Mouse (Mus musculus) liver, adult 2 months (tissue): ENCODE results near the gene Noc3l.

ENCODE experiments used
- CTCF ChIP-seq: fragments of 200-500 bp; IDR thresholded peaks from 2 replicates; pipeline ENCODE4 v1.5.1; 2011; ENCODE audit warnings: low read depth, low read length, control low read depth
- POLR2A ChIP-seq: fragments of 200-500 bp; IDR thresholded peaks from 2 replicates; pipeline ENCODE4 v1.6.1; 2011; ENCODE audit warnings: low read length, control low read depth; ENCODE audit not compliant: insufficient read depth; ENCODE audit errors: extremely low read depth

- TF ChIP-seq POLR2A (0 out of 2 replicates have a peak, but pooled peaks have one; percentile 18), CTCF (no peak)
These were observed 17.6 kb upstream of the Noc3l start, which contains the start of gene Tbc1d12 for GRCm38 (mm10) chr19:38836438-38837170.
